Mouse (Mus musculus) bone marrow macrophage, adult 2 months (primary cell): Measurements from ENCODE around the gene Vav3.

Source experiments
- CTCF ChIP-seq: IDR thresholded peaks from 2 replicates; pipeline ENCODE4 v1.5.1; 2012; ENCODE audit warnings: low read depth, mild to moderate bottlenecking, low read length, moderate library complexity
- POLR2A ChIP-seq: IDR thresholded peaks from 2 replicates; pipeline ENCODE4 v1.6.1; 2012; ENCODE audit warnings: mild to moderate bottlenecking, low read depth, low read length, borderline replicate concordance

- TF ChIP-seq CTCF (no peak), POLR2A (no peak)
Observed at GRCm38 (mm10) chr3:109339941-109340273, 546 bp upstream of the Vav3 start.
